Mouse (Mus musculus): Measurements from ENCODE around the gene Cnot6. TPM values are rescaled to one million over a fixed set of nuclear protein-coding genes. Genes with fewer than 3 reads are reported as not detected.

Cnot6 gene
- total and polyA plus RNA-seq, 3 experiments, result 38.9 to 58.3 (median 49.3) TPM

- H3K9ac ChIP-seq (ENCODE audit: control insufficient read depth, low read depth, low read length, poor library complexity, severe bottlenecking), result no peak overlapping the region
- H3K79me2 ChIP-seq (ENCODE audit: control insufficient read depth, insufficient read depth, low read length, poor library complexity), result no peaks in the 10 kb centered on the region
- no peaks in the 10 kb centered on the region for H3K9me3 ChIP-seq (replicated peaks; ENCODE audit: insufficient read depth, low read length)
- H3K27ac ChIP-seq (ENCODE audit: control insufficient read depth, low read depth, low read length), result no peak overlapping the region
- 0 out of 4 replicates have a peak, but pooled peaks cover 0 to 2% of the 10 kb centered on the region in 2 experiments for H3K36me3 ChIP-seq (ENCODE audit: control insufficient read depth in 1 of 2, insufficient read depth in 2 of 2, low read length in 2 of 2)
- H3K4me3 ChIP-seq (ENCODE audit: control insufficient read depth in 1 of 2, insufficient read depth in 1 of 2, low read depth in 2 of 2, low read length in 2 of 2), result no peak overlapping the region
- DNase-seq (ENCODE audit: low read depth, low spot score), result no peak
- no peaks in the 10 kb centered on the region for H3K27me3 ChIP-seq (ENCODE audit: control insufficient read depth in 1 of 2, insufficient read depth in 2 of 2, low read length in 2 of 2)
- H3K4me1 ChIP-seq (ENCODE audit: control insufficient read depth in 1 of 2, insufficient read depth in 2 of 2, low read length in 2 of 2), result peaks cover 0 to 8% of the 10 kb centered on the region in 2 experiments; a peak in 3 of 4 replicates
- TF ChIP-seq MAFK (IDR thresholded peaks at IDR 0.05; ENCODE audit: borderline replicate concordance, low read depth, low read length) (no peak), UBTF (IDR thresholded peaks at IDR 0.05; ENCODE audit: borderline replicate concordance, insufficient read depth, low read depth, low read length) (no peak), EP300 (IDR thresholded peaks at IDR 0.05; ENCODE audit: low read depth in 1 of 2, low read length in 2 of 2) (no peak), GATA1 (IDR thresholded peaks at IDR 0.05; ENCODE audit: low read depth, low read length) (no peak), MYC (IDR thresholded peaks at IDR 0.05; ENCODE audit: low read depth, low read length) (no peak), ELF1 (IDR thresholded peaks at IDR 0.05; ENCODE audit: low read depth, low read length) (no peak), NRF1 (IDR thresholded peaks at IDR 0.05; ENCODE audit: insufficient read depth, low read depth, low read length, poor library complexity, severe bottlenecking) (no peak), TCF12 (IDR thresholded peaks at IDR 0.05; ENCODE audit: low read depth, low read length) (no peak), ZMIZ1 (IDR thresholded peaks at IDR 0.05; ENCODE audit: low read depth, low read length) (no peak), GABPA (IDR thresholded peaks at IDR 0.05; ENCODE audit: low read depth, low read length) (no peak), RCOR1 (IDR thresholded peaks at IDR 0.05; ENCODE audit: low read depth, low read length) (no peak)
These were observed 76.9 kb downstream of the Cnot6 start for GRCm38 (mm10) chr11:49635671-49636070.

- Histone ChIP-seq H3K9me3 (replicated peaks; ENCODE audit: insufficient read depth, low read length) (no peaks in the 10 kb centered on the region), H3K79me2 (ENCODE audit: control insufficient read depth, insufficient read depth, low read length, poor library complexity) (no peaks in the 10 kb centered on the region), H3K4me1 (ENCODE audit: control insufficient read depth in 1 of 2, insufficient read depth in 2 of 2, low read length in 2 of 2) (peaks cover 0 to 5% of the 10 kb centered on the region in 2 experiments; a peak in 1 of 4 replicates), H3K9ac (ENCODE audit: control insufficient read depth, low read depth, low read length, poor library complexity, severe bottlenecking) (no peak overlapping the region), H3K36me3 (ENCODE audit: control insufficient read depth in 1 of 2, insufficient read depth in 2 of 2, low read length in 2 of 2) (0 out of 4 replicates have a peak, but pooled peaks cover 0 to 2% of the 10 kb centered on the region in 2 experiments), H3K27me3 (ENCODE audit: control insufficient read depth in 1 of 2, insufficient read depth in 2 of 2, low read length in 2 of 2) (no peaks in the 10 kb centered on the region), H3K27ac (ENCODE audit: control insufficient read depth, low read depth, low read length) (no peak overlapping the region), H3K4me3 (ENCODE audit: control insufficient read depth in 1 of 2, insufficient read depth in 1 of 2, low read depth in 2 of 2, low read length in 2 of 2) (no peak overlapping the region)
- no peak for TF ChIP-seq MEF2A (IDR thresholded peaks at IDR 0.05; ENCODE audit: extremely low read depth, insufficient replicate concordance, low read depth, low read length, poor library complexity, severe bottlenecking)
- TF ChIP-seq MAFK (IDR thresholded peaks at IDR 0.05; ENCODE audit: borderline replicate concordance, low read depth, low read length), result no peak
- TF ChIP-seq NELFE (IDR thresholded peaks at IDR 0.05; ENCODE audit: low read depth, low read length), result no peak
- no peak for TF ChIP-seq E2F4 (IDR thresholded peaks at IDR 0.05; ENCODE audit: borderline replicate concordance, low read depth, low read length)
- TF ChIP-seq GABPA (IDR thresholded peaks at IDR 0.05; ENCODE audit: low read depth, low read length), result no peak
- no peak for DNase-seq (ENCODE audit: low read depth, low spot score)
These were observed 78.4 kb downstream of the Cnot6 start for GRCm38 (mm10) chr11:49634101-49634500.
